Mouse (Mus musculus): ENCODE data around the gene Padi1.
A peak's percentile ranks its signal among the peaks of the same experiment; 100 is the strongest.

Padi1 gene

DNA sequence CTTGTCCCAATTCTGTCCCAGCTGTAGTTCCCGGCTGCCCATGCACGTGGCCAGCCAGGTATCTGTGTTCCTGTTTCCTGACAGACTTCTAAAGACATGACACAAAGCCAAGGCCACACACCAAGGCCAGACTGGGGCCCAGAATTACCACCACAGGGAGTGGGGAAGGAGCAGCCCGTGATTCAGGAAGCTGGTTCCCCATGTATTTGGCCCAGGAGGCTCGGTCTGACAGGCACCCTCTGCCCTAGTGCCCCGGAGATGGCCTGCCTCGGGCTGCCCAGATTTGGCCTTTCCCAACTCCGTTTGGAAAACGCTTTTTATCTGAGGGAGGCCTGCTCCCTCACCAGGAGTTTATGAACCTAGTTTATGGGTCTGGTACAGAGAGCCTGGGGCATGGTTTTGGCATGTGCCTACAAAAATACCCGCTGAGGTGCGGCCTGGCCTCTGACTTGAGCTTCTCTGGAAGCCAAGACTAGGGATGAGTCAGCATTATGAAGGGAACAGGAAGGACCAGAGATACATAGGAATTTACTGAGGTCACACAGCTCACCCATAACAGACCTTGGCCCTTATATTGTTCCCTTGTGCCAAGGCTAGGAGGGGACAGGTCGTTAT is 16.6 kb upstream of the Padi1 start:
- no peak for DNase-seq (ENCODE audit: low read depth)

DNA sequence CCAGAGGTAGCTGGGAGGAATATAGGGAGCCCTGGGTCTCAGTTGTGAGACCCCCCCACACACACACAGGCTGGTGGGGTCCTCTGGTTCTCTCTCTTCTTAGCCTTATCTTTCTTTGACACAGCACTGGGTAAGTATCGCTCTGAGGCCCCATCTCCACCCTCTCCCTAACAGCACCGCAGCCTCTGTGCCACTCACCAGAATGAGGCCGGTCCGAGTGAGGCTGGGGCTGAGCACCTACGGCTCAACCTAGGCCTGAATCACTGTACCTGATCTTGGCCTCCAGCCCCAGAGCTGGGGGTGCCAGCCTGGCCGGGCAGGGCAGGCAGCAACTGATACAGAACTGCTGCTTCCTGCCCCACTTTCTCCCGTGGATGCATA is 15.2 kb upstream of the Padi1 start:
- no peak for DNase-seq (ENCODE audit: low read depth)

DNA sequence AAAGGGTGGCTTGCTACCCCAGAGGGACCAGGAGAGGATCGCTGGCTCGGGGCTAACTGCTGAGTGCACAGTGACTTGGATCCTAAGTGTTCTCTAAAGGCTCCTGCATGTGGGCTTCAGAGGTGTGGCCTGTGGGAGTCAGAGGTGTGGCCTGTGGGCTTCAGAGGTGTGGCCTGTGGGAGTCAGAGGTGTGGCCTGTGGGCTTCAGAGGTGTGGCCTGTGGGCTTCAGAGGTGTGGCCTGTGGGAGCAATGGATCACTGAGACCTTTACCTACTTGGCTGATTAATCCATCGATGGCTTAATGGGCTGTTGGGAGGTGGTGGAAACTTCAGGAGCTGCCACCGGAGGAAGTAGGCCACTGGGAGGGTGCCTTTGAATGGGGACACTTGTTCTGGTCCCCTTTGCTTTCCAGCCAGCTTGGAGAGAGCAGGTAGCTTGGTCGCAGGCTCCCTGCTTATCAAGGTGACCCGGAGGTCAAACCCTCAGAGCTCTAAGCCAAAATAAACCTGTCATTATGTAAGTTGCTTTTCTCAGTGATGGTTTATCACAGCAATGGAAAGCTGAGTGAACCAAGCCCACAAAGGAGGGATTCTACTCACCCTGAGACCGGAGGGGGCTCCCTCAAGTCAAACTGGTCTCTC is 14.7 kb upstream of the Padi1 start:
- no peak for DNase-seq (ENCODE audit: low read depth)

DNA sequence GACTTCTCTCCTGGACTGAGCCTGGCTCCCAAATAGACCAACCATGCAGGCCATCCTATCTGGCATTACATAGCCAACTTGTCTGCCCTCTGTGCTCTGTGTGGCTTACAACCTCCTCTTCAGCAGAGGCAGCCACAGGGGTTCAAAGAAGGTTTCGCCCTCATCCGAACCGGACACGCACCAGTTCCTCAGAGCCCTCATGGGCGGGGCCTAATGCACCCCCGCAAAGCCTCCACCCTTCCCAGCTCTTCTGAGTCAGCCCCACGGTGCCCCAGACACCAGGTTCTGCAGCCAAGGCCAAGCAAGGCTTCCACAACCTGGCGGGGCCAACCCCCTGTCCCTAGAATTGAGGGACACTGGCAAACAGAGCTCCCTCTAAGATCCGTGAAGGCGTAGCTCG is 13.7 kb upstream of the Padi1 start:
- DNase-seq (ENCODE audit: low read depth): no peak

DNA sequence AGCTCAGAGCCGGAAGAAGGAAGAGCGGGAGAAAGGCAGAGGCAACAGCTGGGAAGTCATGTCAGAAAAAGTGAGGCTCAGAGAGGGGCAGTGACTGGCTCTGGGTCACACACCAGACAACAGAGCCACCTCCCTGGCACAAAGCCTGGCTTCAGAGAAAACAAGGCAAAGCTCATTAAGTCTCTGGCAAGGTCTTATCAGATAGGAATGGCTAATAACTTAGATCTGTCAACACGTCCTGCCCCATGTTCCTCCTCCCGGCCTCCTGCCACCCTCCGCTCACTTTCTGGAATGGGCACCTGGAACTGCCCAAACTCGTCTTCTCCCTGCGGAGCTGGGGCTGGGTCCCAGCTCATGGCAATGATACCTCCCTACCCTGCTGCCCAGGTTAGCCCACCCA is 12.2 kb upstream of the Padi1 start:
- no peak for DNase-seq (ENCODE audit: low read depth)

DNA sequence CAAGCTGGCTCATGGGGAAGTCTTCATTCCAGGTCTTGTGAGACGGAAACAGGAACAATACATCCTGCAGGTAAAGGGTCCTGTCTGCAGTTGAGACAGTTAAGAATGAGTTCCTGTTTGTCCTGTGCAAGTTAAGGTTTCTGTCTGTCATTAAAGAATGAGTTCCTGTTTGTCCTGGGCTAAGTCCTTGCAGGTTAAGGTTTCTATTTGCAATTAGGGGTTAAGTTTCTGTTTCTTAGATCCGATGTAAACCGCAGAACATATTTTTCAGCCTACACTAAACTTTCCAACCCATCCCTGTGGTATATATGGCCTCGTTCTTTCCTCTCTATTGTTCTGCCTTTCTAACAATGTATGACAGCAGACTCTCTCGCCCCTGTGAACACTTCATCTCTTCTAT is 11.5 kb upstream of the Padi1 start:
- no peak for DNase-seq (ENCODE audit: low read depth)

DNA sequence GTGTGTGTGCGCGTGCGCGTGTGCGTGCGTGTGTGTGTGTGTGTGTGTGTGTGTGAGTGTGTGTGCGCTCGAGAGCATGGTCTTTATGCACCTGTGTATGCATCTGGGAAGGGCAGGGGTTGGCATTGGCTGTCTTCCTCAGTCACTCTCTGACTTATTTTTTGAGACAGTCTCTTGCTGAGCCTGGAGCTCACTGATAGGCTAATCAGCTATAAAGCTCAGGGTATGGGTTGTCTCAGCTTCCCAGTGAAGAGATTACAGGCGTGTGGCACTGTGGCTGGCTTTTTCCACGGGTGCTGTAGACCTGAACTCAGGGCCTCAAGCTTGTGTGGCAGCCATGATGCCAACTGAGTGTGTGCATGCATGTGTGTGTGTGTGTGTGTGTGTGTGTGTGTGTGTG is 9.6 kb upstream of the Padi1 start:
- DNase-seq (ENCODE audit: low read depth): no peak

DNA sequence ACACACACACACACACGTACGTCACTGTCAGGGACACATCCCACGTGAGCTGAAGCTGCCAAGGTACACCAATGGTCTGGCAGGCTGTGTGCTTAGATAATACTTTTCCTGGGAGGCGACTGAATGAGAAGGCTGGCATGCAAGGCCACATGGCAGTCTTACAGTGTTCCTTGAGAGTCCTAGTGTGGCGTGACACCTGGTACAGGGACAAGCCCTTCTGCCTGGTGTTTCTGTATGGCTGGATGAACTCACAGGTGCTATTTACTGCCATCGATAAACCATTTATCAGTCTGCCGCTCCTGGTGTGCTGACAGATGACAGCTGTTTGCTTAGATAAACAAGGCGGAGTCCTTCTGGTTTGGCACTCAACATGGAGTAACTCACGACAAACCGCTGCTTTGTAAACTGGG is 8.9 kb upstream of the Padi1 start:
- DNase-seq (ENCODE audit: low read depth): no peak

DNA sequence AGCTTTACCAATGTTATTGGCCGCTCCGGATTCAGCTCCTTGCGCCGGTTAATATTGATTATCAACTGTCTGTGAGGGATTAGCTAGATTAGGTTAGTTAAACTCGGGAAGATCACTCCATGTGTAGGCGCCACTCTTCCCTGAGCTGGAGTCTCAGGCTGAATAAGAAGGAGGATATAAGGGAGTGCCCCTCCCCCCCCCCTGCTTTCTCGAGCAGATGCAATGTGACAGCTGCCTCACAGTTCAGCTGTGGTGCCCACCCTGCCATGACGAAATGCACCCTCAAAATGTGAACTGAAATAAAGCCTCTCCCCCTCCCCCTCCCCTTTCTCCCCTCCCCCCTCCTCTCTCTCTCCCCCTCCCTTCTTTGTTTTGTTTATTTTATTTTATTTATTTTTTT is 8.0 kb upstream of the Padi1 start:
- no peak for DNase-seq (ENCODE audit: low read depth)

DNA sequence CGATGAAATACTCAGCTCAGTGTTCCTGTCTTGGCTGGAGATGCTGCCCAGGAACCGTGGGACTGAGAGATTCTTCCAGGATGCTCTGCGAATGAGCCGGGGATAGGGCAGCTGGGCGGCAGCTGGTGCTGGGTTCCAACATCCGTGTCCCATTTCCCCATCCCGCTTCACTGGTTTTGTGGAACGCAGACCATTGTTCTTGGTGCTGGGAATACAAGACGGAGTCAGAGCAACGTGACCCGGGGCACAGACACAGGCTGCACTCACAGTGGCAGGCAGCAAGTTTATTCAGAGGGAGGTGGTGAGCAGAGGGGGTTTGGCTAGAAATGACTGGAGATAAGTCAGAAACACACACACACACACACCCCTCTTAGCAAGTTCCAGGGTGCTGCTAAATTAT is 3.7 kb upstream of the Padi1 start:
- no peak for DNase-seq (ENCODE audit: low read depth)

DNA sequence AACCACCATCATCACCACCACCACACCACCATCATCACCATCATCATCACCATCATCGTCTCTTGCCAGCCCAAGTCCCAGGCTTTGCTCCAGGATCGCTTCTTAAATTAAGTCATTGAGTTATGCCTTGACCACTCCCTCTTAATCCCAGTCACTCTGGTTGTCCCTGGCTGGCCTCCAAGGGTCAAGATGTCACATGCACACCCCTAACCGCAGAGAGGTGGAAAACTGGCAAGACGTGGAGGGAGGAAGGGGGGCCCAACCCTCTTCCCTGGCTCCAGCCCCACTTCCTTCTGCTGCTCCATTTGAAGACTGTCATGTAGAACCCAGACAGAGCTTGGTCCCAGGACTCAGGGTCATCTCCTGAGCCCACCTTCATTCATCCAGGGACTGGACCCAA is 587 bp downstream of the Padi1 start:
- peak; percentile 26 for DNase-seq (ENCODE audit: low read depth)

DNA sequence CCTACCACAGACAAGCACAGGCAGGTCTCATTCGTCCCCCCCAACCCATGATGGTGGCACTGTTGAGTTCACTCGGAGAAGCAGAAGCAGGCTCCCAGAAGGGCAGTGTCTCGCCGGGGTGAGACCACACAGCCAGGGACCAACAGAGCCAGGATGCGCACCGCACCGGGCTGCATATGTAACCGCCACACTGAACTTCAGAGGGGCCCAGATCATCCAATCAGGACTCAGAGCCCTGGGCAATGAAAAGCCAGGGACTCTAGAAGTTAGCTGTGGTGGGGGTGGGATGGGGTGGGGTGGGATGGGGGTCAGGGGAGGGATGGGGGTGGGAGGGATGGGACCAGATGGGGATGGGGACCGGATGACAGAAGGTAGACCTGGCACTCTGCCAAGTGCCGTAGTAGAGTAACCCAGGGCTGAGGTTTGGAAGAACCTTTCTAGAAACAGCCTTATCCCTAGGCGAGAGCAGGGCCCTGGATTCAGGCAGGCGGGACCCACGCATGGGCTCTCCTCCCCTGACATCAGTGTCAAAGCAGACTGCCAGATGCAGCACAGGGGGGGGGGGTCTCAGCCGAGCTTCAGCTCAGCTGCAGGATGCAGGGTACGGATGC is 1.8 kb downstream of the Padi1 start:
- no peak for DNase-seq (ENCODE audit: low read depth)

DNA sequence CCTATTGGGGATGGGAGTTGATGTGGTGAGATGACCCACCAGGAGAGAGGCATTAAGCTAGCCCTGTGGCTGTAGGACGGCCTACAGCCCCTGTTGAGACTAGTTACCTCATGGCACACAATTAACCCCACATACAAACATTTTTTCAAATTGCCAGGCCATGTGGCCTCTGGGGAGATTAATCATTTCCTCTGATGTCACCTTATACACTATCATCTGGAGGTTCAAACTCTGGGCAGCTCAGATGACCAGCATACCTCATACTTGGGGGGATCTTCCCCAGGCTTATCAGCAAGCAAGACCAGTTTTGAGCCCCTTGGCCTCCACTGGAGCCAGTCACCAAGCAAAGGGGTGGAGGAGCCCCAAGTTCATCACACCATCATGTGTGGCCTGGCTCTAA is 2.7 kb downstream of the Padi1 start:
- peak; percentile 53 for DNase-seq (ENCODE audit: low read depth)

DNA sequence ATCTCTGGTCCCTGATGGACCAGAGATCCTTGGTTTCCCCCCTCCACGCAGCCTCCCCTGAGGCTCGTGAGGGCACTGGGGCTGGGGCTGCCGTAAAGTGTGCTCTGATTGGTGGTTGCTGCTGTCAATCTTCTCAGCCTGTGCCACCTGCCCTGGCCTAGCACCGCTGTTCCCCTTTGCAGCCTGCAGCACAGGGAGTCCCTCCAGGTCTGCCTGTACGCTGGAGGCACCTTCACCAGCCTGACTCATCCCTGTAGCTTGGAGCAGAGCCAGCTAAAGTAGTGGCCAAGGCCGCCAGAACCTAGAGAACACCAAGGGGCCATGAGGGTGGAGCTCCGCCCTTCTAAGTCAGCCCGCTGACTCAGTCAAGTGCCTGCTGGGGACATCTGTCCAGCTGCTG is 7.7 kb downstream of the Padi1 start:
- DNase-seq (ENCODE audit: low read depth): peak; percentile 86

DNA sequence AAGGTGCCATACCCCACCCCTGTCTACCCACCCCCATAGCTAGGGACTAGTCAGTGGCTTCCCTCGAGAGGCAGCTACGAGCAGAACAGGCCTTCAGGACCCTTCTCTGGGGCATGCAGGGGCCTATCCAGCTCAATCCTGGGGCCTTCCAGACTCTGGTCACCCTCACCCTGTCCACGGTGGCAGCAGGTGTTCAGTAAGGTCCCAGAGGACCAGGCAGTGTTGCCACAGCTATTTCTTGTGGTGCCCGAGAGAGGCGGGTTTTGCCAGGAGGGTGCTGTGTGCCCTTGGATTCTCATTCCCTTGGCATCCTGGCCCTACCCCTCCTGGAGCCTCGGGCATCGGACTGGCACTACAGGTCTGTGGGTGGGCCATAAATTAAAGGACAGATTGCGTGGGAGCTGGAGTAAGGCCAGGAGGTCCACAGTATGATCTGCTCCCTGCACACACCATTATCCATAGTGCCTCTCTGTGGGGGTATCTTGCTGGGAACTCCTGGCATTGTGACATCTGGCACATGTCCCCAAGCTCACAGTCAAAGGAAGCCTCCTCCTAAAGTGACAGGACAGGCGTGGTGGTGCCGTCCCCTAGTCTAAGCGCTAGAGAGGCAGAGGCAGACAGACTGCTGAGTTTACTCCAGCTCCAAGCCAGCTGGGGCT is 9.2 kb downstream of the Padi1 start:
- DNase-seq (ENCODE audit: low read depth): no peak

DNA sequence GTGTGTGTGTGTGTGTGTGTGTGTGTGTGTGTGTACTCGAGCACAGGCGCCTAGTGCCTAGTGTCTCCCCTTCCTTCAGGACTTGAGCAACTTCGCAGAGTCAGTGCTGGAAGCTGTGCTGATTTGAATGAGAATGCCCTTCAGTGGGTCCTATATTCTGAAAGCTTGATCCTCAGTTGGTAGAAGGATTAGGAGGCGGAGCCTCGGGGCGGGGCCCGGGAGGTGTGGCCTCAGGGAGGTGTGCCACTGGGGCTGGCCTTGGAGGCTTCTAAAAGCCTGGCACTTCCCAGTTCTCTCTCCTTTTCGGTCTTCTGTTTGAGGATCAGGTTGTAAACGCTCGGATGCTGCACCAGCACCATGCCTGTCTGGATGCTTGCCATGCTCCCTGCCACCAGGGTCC is 9.9 kb downstream of the Padi1 start:
- DNase-seq (ENCODE audit: low read depth): peak; percentile 27

DNA sequence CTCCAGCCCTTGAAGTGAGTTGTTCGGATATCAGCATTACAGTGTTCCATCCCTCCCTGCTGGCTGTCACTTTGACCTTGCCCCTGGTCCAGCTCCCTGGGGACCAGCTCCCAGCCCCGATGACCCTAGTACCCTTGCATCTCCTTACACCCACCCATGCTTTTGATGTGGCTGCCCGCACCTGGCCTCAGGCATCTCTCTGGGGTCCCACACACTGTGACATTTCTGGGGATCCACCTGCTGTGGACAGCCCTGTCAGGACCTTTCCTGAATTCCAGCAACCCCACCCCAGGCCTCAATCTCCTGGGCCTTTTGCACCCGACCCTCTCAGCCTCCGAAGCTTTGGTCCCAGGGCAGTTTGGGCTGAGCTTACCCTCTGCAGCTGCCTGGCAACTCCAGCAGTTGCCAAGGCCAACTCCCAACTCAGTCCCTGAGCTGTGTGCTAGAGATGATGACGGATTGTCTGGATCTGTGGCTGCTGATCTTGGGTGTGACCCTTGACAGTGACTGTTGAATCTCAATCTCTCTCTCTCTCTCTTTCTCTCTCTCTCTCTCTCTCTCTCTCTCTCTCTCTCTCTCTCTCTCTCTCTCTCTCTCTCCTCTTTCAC is 11.1 kb downstream of the Padi1 start:
- DNase-seq (ENCODE audit: low read depth): no peak

DNA sequence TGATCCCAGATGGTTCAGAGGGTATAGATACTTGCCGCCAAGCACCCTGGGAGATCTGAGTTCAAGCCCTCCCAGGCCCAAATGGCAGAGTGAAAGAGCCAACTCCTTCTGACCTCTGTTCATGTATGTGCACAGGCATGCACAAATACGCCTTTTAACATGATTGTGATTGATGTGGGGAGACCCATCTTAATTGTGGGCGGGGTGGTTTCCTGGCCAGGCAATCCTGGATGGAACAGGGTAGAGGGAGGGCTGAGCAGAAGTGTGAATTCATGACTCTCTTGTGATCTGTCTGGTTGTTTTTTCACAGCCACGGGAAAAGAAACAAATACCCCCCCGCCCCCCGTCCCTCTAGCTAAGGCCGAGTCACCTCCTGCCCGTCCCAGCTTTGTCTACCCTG is 12.8 kb downstream of the Padi1 start:
- DNase-seq (ENCODE audit: low read depth): no peak

DNA sequence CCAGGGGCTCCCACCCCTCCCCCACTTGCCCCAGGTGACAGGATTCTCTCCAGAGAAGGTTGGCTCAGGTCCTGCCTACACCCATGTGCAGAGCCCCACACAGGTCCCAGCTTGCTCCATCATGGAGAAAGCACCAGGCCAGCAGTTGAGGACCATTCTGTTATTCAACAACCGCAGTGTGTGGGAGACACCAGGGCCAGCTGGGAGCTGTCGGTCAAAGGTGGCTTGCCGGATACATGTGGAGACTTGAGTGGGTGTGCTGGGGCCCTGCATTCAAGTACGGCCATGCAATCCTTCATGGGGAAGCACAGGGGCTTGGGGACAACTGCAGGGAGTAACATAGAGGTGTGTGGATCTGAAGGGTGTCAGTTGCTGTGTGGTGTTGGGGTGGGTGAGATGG is 13.8 kb downstream of the Padi1 start:
- DNase-seq (ENCODE audit: low read depth): no peak

DNA sequence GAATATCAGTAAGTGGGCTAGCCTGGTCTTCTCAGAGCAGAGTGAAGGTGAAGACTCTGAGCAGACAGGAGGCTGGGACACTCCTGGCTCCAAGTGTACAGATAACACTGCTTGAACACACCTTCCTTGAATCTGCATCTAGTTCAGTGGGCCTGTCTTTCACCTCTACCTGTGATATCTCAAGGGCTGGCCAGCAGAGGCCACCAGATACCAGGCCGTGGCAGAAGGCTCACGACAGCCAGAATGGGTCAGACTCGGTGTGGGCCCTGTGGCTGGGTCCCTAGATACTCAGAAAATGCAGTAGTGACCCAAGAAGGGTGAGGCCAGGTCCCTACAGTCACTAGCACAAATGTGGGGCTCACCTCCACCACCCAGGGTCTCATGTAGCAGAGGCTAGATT is 18.3 kb downstream of the Padi1 start:
- no peak for DNase-seq (ENCODE audit: low read depth)

DNA sequence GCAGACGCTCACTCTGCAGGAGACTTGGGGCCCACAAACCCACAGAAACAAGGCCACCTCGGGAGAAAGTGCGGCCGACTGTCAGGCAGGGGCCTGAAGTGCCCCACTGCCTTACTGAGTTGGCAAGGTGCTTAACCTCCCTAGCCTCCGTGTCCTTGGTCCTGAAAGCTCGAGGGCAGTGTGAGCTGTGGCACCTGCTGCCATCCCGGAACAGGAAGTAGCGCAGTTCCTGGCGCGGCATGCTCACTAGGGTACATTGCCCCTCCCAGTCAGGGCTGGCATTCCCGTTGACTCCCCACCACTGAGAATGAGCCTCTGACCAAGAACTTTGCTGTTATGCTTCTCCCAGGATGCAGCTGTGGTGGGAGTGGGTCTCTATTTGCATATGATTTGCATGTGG is 19.6 kb downstream of the Padi1 start:
- no peak for DNase-seq (ENCODE audit: low read depth)

DNA sequence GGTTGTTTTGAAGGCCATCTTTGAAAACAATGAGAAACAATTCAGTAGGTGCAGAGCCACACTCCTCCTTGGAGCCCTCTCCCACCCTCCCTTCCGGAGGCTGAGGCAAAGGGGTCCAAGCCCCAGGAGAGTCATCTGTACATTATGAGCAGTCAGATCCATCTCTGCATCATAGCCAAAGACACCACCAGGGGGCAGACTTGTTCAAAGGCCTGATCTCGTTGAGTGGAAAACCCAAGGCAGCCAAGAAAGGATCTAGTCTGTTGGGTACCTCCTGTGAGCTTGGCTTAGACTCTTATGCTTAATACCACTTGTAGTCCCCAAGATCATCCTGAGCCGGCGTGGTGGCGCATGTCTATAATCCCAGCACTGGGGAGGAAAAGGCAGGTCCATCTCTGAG is 23.6 kb downstream of the Padi1 start:
- DNase-seq (ENCODE audit: low read depth): peak; percentile 48

DNA sequence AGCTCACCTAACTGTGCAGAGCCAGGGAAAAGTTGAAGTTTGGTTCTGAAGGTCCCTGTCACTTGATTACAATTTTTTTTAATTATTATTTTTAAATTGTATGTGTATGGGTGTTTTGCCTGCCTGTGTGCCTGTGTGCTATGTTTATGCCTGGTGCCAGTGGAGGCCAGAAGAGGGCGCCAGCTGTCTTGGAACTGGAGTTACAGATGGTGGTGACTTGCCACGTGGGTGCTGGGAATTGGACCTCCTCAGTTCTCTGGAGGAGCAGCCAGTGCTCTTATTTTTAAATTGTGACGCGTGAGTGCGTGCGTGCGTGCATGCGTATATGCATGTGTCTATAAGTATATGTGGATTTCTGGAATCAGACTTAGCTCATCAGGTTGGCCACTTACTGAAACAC is 28.2 kb downstream of the Padi1 start:
- DNase-seq (ENCODE audit: low read depth): peak; percentile 16

All from 416B (cell line).